Mouse (Mus musculus) C2C12 (cell line): ENCODE measurements around the gene Il21r. TPM values are rescaled to one million over a fixed set of nuclear protein-coding genes. Genes with fewer than 3 reads are reported as not detected.

Experiments used
- H3K27me3 ChIP-seq: one replicate; pipeline ENCODE4 v1.6.1; 2011; ENCODE audit not compliant: control insufficient read depth, insufficient read depth, insufficient read length
- H3K36me3 ChIP-seq: one replicate; pipeline ENCODE4 v1.6.1; 2011; ENCODE audit not compliant: control insufficient read depth, insufficient read depth
- H3K4me3 ChIP-seq: one replicate; pipeline ENCODE4 v1.5.1; 2011; ENCODE audit warnings: mild to moderate bottlenecking, control low read depth; ENCODE audit not compliant: poor library complexity, insufficient read depth, severe bottlenecking
- H3K79me2 ChIP-seq: one replicate; pipeline ENCODE4 v1.6.1; 2011; ENCODE audit not compliant: control insufficient read depth, insufficient read depth
- H3K79me3 ChIP-seq: one replicate; pipeline ENCODE4 v1.6.1; 2011; ENCODE audit warnings: low read depth, control low read depth
- H3ac ChIP-seq: one replicate; pipeline ENCODE3; 2011; ENCODE audit warnings: low read depth; ENCODE audit not compliant: control insufficient read depth, insufficient read length
- CEBPB ChIP-seq: IDR thresholded peaks from one replicate; pipeline ENCODE4 v1.6.1; 2011; ENCODE audit warnings: low read depth, mild to moderate bottlenecking, control low read depth, moderate library complexity
- CTCF ChIP-seq: IDR thresholded peaks from one replicate; pipeline ENCODE4 v1.5.1; 2011; ENCODE audit not compliant: control insufficient read depth, insufficient read depth, insufficient read length
- FOSL1 ChIP-seq: IDR thresholded peaks from one replicate; pipeline ENCODE4 v1.8.0; 2011; ENCODE audit warnings: mild to moderate bottlenecking, low read length; ENCODE audit not compliant: poor library complexity, insufficient read depth, severe bottlenecking
- MAX ChIP-seq: IDR thresholded peaks from one replicate; pipeline ENCODE4 v1.6.1; 2011; ENCODE audit warnings: mild to moderate bottlenecking, control low read depth
- MYOD1 ChIP-seq: IDR thresholded peaks from one replicate; pipeline ENCODE4 v1.6.1; 2011; ENCODE audit warnings: low read depth; ENCODE audit not compliant: control insufficient read depth, insufficient read length
- MYOG ChIP-seq: IDR thresholded peaks from one replicate; pipeline ENCODE4 v1.6.1; 2011; ENCODE audit not compliant: control insufficient read depth, insufficient read length; ENCODE audit errors: extremely low read depth
- USF1 ChIP-seq: IDR thresholded peaks from one replicate; pipeline ENCODE4 v1.6.1; 2011; ENCODE audit warnings: low read depth, mild to moderate bottlenecking, control low read depth, moderate library complexity
- polyA plus RNA-seq: library from polyadenylated mRNA; unstranded; fragments of >200 nt; fragmentation: generic; extraction: Trizol; gene quantifications from one replicate; pipeline ENCODE4 v1.2.1, GENCODE M21; 2012; ENCODE audit warnings: missing spikeins

The Il21r gene
- polyA plus RNA-seq, 1 experiment = 0.35 TPM

GRCm38 (mm10) chr7:125630989-125631388 lies 27.8 kb downstream of the Il21r start:
- H3K4me3 ChIP-seq = no peak overlapping the region
- H3K36me3 ChIP-seq = no peaks in the 10 kb centered on the region
- no peak overlapping the region for H3ac ChIP-seq
- H3K79me3 ChIP-seq = no peaks in the 10 kb centered on the region
- no peaks in the 10 kb centered on the region for H3K79me2 ChIP-seq
- peaks cover 1% of the 10 kb centered on the region for H3K27me3 ChIP-seq
- no peak for TF ChIP-seq CTCF
- TF ChIP-seq MAX = no peak
- TF ChIP-seq MYOG = no peak
- TF ChIP-seq MYOD1 = no peak
- TF ChIP-seq USF1 = no peak
- TF ChIP-seq CEBPB = no peak
- TF ChIP-seq FOSL1 = no peak

GRCm38 (mm10) chr7:125637220-125638140 lies 34.3 kb downstream of the Il21r start:
- H3K79me2 ChIP-seq = no peaks in the 10 kb centered on the region
- no peak overlapping the region for H3K4me3 ChIP-seq
- no peaks in the 10 kb centered on the region for H3K79me3 ChIP-seq
- H3ac ChIP-seq = no peak overlapping the region
- H3K36me3 ChIP-seq = peaks cover 4% of the 10 kb centered on the region
- TF ChIP-seq FOSL1 (no peak), USF1 (no peak), CTCF (no peak), MAX (no peak), CEBPB (no peak), MYOD1 (no peak), MYOG (no peak)
- no peaks in the 10 kb centered on the region for H3K27me3 ChIP-seq

- H3K27me3 ChIP-seq = no peaks in the 10 kb centered on the region
- H3K4me3 ChIP-seq = no peak overlapping the region
- no peaks in the 10 kb centered on the region for H3K79me2 ChIP-seq
- no peaks in the 10 kb centered on the region for H3K79me3 ChIP-seq
- no peak overlapping the region for H3ac ChIP-seq
- H3K36me3 ChIP-seq = peaks cover 4% of the 10 kb centered on the region
- TF ChIP-seq CTCF (no peak), MYOG (no peak), MAX (no peak), CEBPB (no peak), FOSL1 (no peak), MYOD1 (no peak), USF1 (no peak)
Observed at GRCm38 (mm10) chr7:125638376-125638775, 35.1 kb downstream of the Il21r start.

GRCm38 (mm10) chr7:125638870-125639386 lies 35.7 kb downstream of the Il21r start:
- no peak overlapping the region for H3ac ChIP-seq
- peaks cover 4% of the 10 kb centered on the region for H3K36me3 ChIP-seq
- no peaks in the 10 kb centered on the region for H3K79me3 ChIP-seq
- no peaks in the 10 kb centered on the region for H3K27me3 ChIP-seq
- no peaks in the 10 kb centered on the region for H3K79me2 ChIP-seq
- H3K4me3 ChIP-seq = no peak overlapping the region
- no peak for TF ChIP-seq MYOG
- TF ChIP-seq CTCF = peak; percentile 61

- Histone ChIP-seq H3K79me3 (no peaks in the 10 kb centered on the region), H3K4me3 (no peak overlapping the region)
- no peak for TF ChIP-seq MYOD1
- no peak for TF ChIP-seq MAX
- no peak for TF ChIP-seq CEBPB
- TF ChIP-seq FOSL1 = no peak
- no peak for TF ChIP-seq USF1
- TF ChIP-seq MYOG = no peak
- no peak for TF ChIP-seq CTCF
Observed at GRCm38 (mm10) chr7:125643880-125644279, 40.7 kb downstream of the Il21r start.

GRCm38 (mm10) chr7:125645413-125645812 lies 42.2 kb downstream of the Il21r start:
- no peak overlapping the region for H3K4me3 ChIP-seq
- H3ac ChIP-seq = no peak overlapping the region
- no peaks in the 10 kb centered on the region for H3K79me3 ChIP-seq
- H3K36me3 ChIP-seq = peaks cover 31% of the 10 kb centered on the region
- no peak for TF ChIP-seq MYOG
- no peaks in the 10 kb centered on the region for H3K27me3 ChIP-seq
- no peaks in the 10 kb centered on the region for H3K79me2 ChIP-seq

More at GRCm38 (mm10) chr7:125643880-125644279, 40.7 kb downstream of the Il21r start:
- Histone ChIP-seq H3K27me3 (no peaks in the 10 kb centered on the region), H3K36me3 (peaks cover 30% of the 10 kb centered on the region), H3ac (no peak overlapping the region), H3K79me2 (no peaks in the 10 kb centered on the region)
